ENCODE assay signal across 8 mouse cellular contexts in the genomic region with DNA sequence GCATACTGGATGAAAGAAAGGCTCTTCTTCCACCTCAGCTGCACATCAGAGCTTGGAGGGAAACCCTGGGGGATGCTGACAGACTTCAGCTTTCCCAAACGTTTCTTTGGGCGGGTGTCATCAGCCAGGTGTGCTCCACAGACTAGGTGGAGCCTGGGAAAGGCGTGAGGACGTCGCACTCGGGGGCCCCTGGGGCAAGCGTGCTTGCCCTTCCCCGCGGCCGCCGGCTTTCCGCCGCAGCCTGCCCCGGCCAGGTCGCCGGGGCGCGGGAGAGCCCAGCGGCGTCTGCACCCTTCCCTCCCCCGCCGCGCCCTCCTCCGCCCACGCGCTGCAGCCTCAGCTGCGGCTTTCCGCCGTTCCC. TPM values are rescaled to one million over a fixed set of nuclear protein-coding genes. Genes with fewer than 3 reads are reported as not detected.
A peak's percentile ranks its signal among the peaks of the same experiment; 100 is the strongest.
DNase-seq lines count a peak whose midpoint lies in the region; ATAC-seq and TF ChIP-seq lines count a peak whose summit lies in the region.

No protein-coding gene starts in this region.

- WGBS in lung, embryonic 14.5 days = 1% methylated on average over 29 of the region's 29 CpGs
- WGBS in midbrain, postnatal 0 days = 0% methylated on average over 29 of the region's 29 CpGs

- H3K36me3 ChIP-seq in lung, embryonic 14.5 days (ENCODE audit: insufficient read depth) = no peaks in the 10 kb centered on the region
- no peaks in the 10 kb centered on the region for H3K36me3 ChIP-seq in midbrain, postnatal 0 days (ENCODE audit: insufficient read depth, low read length)

- no peaks in the 10 kb centered on the region for H3K9me3 ChIP-seq in lung, embryonic 14.5 days (ENCODE audit: low read depth, low read length)
- no peaks in the 10 kb centered on the region for H3K9me3 ChIP-seq in midbrain, postnatal 0 days (ENCODE audit: low read length)

- H3K9ac ChIP-seq in lung, embryonic 14.5 days = peak overlapping the region; percentile 76
- peak overlapping the region; percentile 73 for H3K9ac ChIP-seq in midbrain, postnatal 0 days (replicated peaks; ENCODE audit: low read length, poor library complexity, severe bottlenecking)

- TF ChIP-seq POLR2A in cortical plate, adult 2 months (IDR thresholded peaks at IDR 0.05; ENCODE audit: extremely low read depth, insufficient read depth, low read length) = no peak

- H3K4me1 ChIP-seq in lung, embryonic 14.5 days (ENCODE audit: insufficient read depth) = peaks cover 6% of the 10 kb centered on the region; the same call in 1 of the 2 replicates
- no peaks in the 10 kb centered on the region for H3K4me1 ChIP-seq in cortical plate, adult 2 months (ENCODE audit: control insufficient read depth, insufficient read depth, low read length)
- H3K4me1 ChIP-seq in midbrain, postnatal 0 days (ENCODE audit: insufficient read depth, low read length) = no peaks in the 10 kb centered on the region; the same call in 1 of the 2 replicates

- H3K27me3 ChIP-seq in lung, embryonic 14.5 days (ENCODE audit: insufficient read depth, low read length) = no peaks in the 10 kb centered on the region
- H3K27me3 ChIP-seq in midbrain, postnatal 0 days (ENCODE audit: insufficient read depth, low read length) = no peaks in the 10 kb centered on the region

- no peak; the same call in 1 of the 2 replicates for ATAC-seq in lung, embryonic 14.5 days (ENCODE audit: insufficient read depth)
- ATAC-seq in inflammation-experienced regulatory T-cells, adult 6 months = peak; percentile 39
- ATAC-seq in midbrain, postnatal 0 days (ENCODE audit: low FRiP score) = no peak; the same call in 1 of the 2 replicates

- peak overlapping the region; percentile 57 for H3K4me3 ChIP-seq in lung, embryonic 14.5 days (ENCODE audit: low read depth, low read length)
- H3K4me3 ChIP-seq in cortical plate, adult 2 months (ENCODE audit: insufficient read depth, low read length) = peak overlapping the region; percentile 30
- H3K4me3 ChIP-seq in midbrain, postnatal 0 days (ENCODE audit: low read depth, low read length) = peak overlapping the region; percentile 78

- DNase-seq in lung, embryonic 14.5 days = no peak
- no peak for DNase-seq in lung, postnatal 4 days
- no peak for DNase-seq in midbrain, postnatal 0 days (ENCODE audit: low spot score)
- no peak for DNase-seq in adrenal gland, adult (ENCODE audit: inconsistent age in 2 of 2, low spot score in 1 of 2)
- DNase-seq in left cerebral cortex, adult 8-10 months (ENCODE audit: low spot score in 2 of 2) = no peak
- DNase-seq in layer of hippocampus, adult 9-11 months = no peak

- H3K4me2 ChIP-seq in lung, embryonic 14.5 days = peak overlapping the region; percentile 79
- H3K4me2 ChIP-seq in midbrain, postnatal 0 days (ENCODE audit: low read depth, low read length, poor library complexity, severe bottlenecking) = peak overlapping the region; percentile 91

- H3K27ac ChIP-seq in lung, embryonic 14.5 days (ENCODE audit: low read depth) = peak overlapping the region; percentile 94
- H3K27ac ChIP-seq in cortical plate, adult 2 months (ENCODE audit: insufficient read depth, low read length) = peak overlapping the region; percentile 82
- H3K27ac ChIP-seq in midbrain, postnatal 0 days (ENCODE audit: low read depth, low read length) = peak overlapping the region; percentile 76

- TF ChIP-seq CTCF in lung, embryonic 14.5 days (IDR thresholded peaks at IDR 0.05; ENCODE audit: low read depth) = no peak
- no peak for TF ChIP-seq CTCF in cortical plate, adult 2 months (IDR thresholded peaks at IDR 0.05; ENCODE audit: extremely low read depth, insufficient read depth, low read length)
- no peak for TF ChIP-seq CTCF in midbrain, postnatal 0 days (IDR thresholded peaks at IDR 0.05)

RNA-seq across cellular contexts. Expression of gene Tcf12, which starts 21.0 kb away (rescaled TPM):
- 103 and 108 TPM in 2 replicates for polyA plus RNA-seq in lung, embryonic 14.5 days (2014; fragmentation: Nextera tagmentation; extraction: Ambion mirVana)
- polyA plus RNA-seq in cortical plate, adult 2 months (2012; rRNA removed) = 41.1 and 42.5 TPM in 2 replicates
- polyA plus RNA-seq in inflammation-experienced regulatory T-cells, adult 6 months (2017; shearing (Covaris generic)) = 10 to 100 TPM; 19.9 to 44.4 (median 40.1) TPM
- 69.6 and 122 TPM in 2 replicates for total RNA-seq in midbrain, postnatal 0 days (2014; rRNA removed)
- 37.4 and 37.5 TPM in 2 replicates for polyA plus RNA-seq in midbrain, postnatal 0 days (2015; fragmentation: Nextera tagmentation; extraction: Ambion mirVana)
- 10 to 100 TPM; 44.5 to 53.5 (median 47.2) TPM for total RNA-seq in left cerebral cortex, adult 8-10 months (2022)
